In genomic region chr4:86831896-86832295, GRCm38 (mm10) we compare ENCODE assay signal across 28 mouse cellular contexts. TPM values are rescaled to one million over a fixed set of nuclear protein-coding genes. Genes with fewer than 3 reads are reported as not detected.
DNase-seq lines count a peak whose midpoint lies in the region; ATAC-seq and TF ChIP-seq lines count a peak whose summit lies in the region.
"Had no signal": no experiment of that assay in that cellular context is flagged by ENCODE, and none has a peak within 500 bp of the region (broad histone marks: within the 10 kb centered on the region; RNA-seq: fewer than 3 reads in every experiment).

No protein-coding gene starts in this region.

- WGBS in liver, adult 2 months = 57% methylated on average over 2 of the region's 2 CpGs
- 76% methylated on average over 2 of the region's 2 CpGs for WGBS in liver, embryonic 12.5 days (ENCODE audit: insufficient replicate concordance)
- WGBS in intestine, embryonic 15.5 days = 88% methylated on average over 2 of the region's 2 CpGs
- 82% methylated on average over 2 of the region's 2 CpGs for WGBS in intestine, postnatal 0 days

- peaks cover 3% of the 10 kb centered on the region; the same call in 1 of the 2 replicates for H3K4me1 ChIP-seq in liver, adult 2 months (ENCODE audit: control insufficient read depth, insufficient read depth, low read length)
- H3K4me1 ChIP-seq in liver, embryonic 12.5 days = no peaks in the 10 kb centered on the region
- no peaks in the 10 kb centered on the region for H3K4me1 ChIP-seq in intestine, embryonic 15.5 days (replicated peaks)
- H3K4me1 ChIP-seq in intestine, postnatal 0 days (replicated peaks; ENCODE audit: control insufficient read depth, insufficient read depth, low read length) = 0 out of 2 replicates have a peak, but pooled peaks cover 4% of the 10 kb centered on the region
- H3K4me1 ChIP-seq: embryonic facial prominence, embryonic 13.5 days; embryonic facial prominence, embryonic 15.5 days; forebrain, embryonic 10.5 days; forebrain, embryonic 12.5 days had no signal

- H3K4me2 ChIP-seq in liver, embryonic 12.5 days = no peak overlapping the region
- H3K4me2 ChIP-seq in intestine, embryonic 15.5 days (replicated peaks) = no peak overlapping the region
- no peak overlapping the region for H3K4me2 ChIP-seq in intestine, postnatal 0 days (replicated peaks; ENCODE audit: low read depth)
- H3K4me2 ChIP-seq: embryonic facial prominence, embryonic 13.5 days; embryonic facial prominence, embryonic 15.5 days; forebrain, embryonic 12.5 days had no signal

- no peak for TF ChIP-seq POLR2A in liver, adult 2 months (IDR thresholded peaks at IDR 0.05; ENCODE audit: extremely low read depth, insufficient read depth, low read length)

- peak; percentile 71 for DNase-seq in liver, adult 2 months (ENCODE audit: extremely low read depth, low read depth, low spot score)
- DNase-seq in yolk sac, embryonic 10.5 days (ENCODE audit: low spot score) = peak; percentile 53
- no peak for DNase-seq in lung, postnatal 14 days
- no peak for DNase-seq in thymus, postnatal 0 days (ENCODE audit: low spot score)
- DNase-seq: adrenal gland, adult 8-10 months; adrenal gland, postnatal 14 days; adrenal gland, postnatal 36 days; B cell, adult 2 months; cerebellum, adult 11-12 months; cerebellum, adult 2 months; cerebellum, adult 9-10 months; cerebellum, postnatal 10 days; cerebellum, postnatal 25 days; embryo, embryonic 11 days had no signal

- no peak overlapping the region for H3K9ac ChIP-seq in liver, adult 2 months (ENCODE audit: low read depth, low read length)
- H3K9ac ChIP-seq in liver, embryonic 12.5 days = no peak overlapping the region
- no peak overlapping the region for H3K9ac ChIP-seq in intestine, embryonic 15.5 days
- no peak overlapping the region for H3K9ac ChIP-seq in intestine, postnatal 0 days (ENCODE audit: low read depth, low read length)
- H3K9ac ChIP-seq: embryonic facial prominence, embryonic 13.5 days; embryonic facial prominence, embryonic 15.5 days; forebrain, embryonic 12.5 days had no signal

- H3K79me2 ChIP-seq in liver, adult 2 months (ENCODE audit: control insufficient read depth, insufficient read depth, low read length) = no peaks in the 10 kb centered on the region; the same call in 1 of the 2 replicates

- no peak for TF ChIP-seq CTCF in liver, adult 2 months (IDR thresholded peaks at IDR 0.05; ENCODE audit: low read depth, low read length)
- TF ChIP-seq CTCF in intestine, postnatal 0 days (IDR thresholded peaks at IDR 0.05; ENCODE audit: low read depth) = no peak

- H3K27me3 ChIP-seq in liver, adult 2 months (ENCODE audit: control insufficient read depth, insufficient read depth, low read length) = no peaks in the 10 kb centered on the region
- H3K27me3 ChIP-seq in liver, embryonic 12.5 days (replicated peaks) = no peaks in the 10 kb centered on the region
- H3K27me3 ChIP-seq in intestine, embryonic 15.5 days (replicated peaks) = no peaks in the 10 kb centered on the region
- H3K27me3 ChIP-seq in intestine, postnatal 0 days (replicated peaks; ENCODE audit: control insufficient read depth, insufficient read depth, low read length) = no peaks in the 10 kb centered on the region
- H3K27me3 ChIP-seq: CH12.LX; embryonic facial prominence, embryonic 13.5 days; embryonic facial prominence, embryonic 15.5 days; forebrain, embryonic 12.5 days; Patski had no signal

- no peaks in the 10 kb centered on the region for H3K9me3 ChIP-seq in liver, embryonic 12.5 days (replicated peaks)
- no peaks in the 10 kb centered on the region for H3K9me3 ChIP-seq in intestine, embryonic 15.5 days
- H3K9me3 ChIP-seq in intestine, postnatal 0 days (ENCODE audit: control insufficient read depth) = no peaks in the 10 kb centered on the region
- H3K9me3 ChIP-seq: embryonic facial prominence, embryonic 13.5 days; embryonic facial prominence, embryonic 15.5 days; forebrain, embryonic 10.5 days; forebrain, embryonic 12.5 days; G1E had no signal

- ATAC-seq in liver, embryonic 12.5 days = no peak
- ATAC-seq in intestine, embryonic 15.5 days = peak; percentile 58; the same call in 1 of the 2 replicates
- peak; percentile 63; the same call in 1 of the 2 replicates for ATAC-seq in intestine, postnatal 0 days
- ATAC-seq: activated CD4-positive, CD25-positive, alpha-beta regulatory T cell, adult 4 months; CD4-positive, CD25-positive, alpha-beta regulatory T cell, adult 4 months; forebrain, embryonic 14.5 days; Patski had no signal

- H3K27ac ChIP-seq in liver, adult 2 months (replicated peaks; ENCODE audit: insufficient read depth, low read depth, low read length) = no peak overlapping the region; the same call in 1 of the 2 replicates
- no peak overlapping the region for H3K27ac ChIP-seq in liver, embryonic 12.5 days
- H3K27ac ChIP-seq in intestine, embryonic 15.5 days = no peak overlapping the region
- H3K27ac ChIP-seq in intestine, postnatal 0 days (ENCODE audit: low read depth, low read length) = no peak overlapping the region; the same call in 1 of the 2 replicates
- H3K27ac ChIP-seq: embryonic facial prominence, embryonic 13.5 days; embryonic facial prominence, embryonic 15.5 days; forebrain, embryonic 10.5 days; forebrain, embryonic 12.5 days had no signal

- H3K4me3 ChIP-seq in liver, adult 2 months (ENCODE audit: insufficient read depth, low read depth, low read length) = no peak overlapping the region
- no peak overlapping the region for H3K4me3 ChIP-seq in liver, embryonic 12.5 days
- H3K4me3 ChIP-seq in intestine, embryonic 15.5 days (replicated peaks) = no peak overlapping the region
- H3K4me3 ChIP-seq in intestine, postnatal 0 days (ENCODE audit: low read depth, low read length) = no peak overlapping the region
- H3K4me3 ChIP-seq: embryonic facial prominence, embryonic 13.5 days; embryonic facial prominence, embryonic 15.5 days; erythroblast, embryonic 14.5 days; forebrain, embryonic 10.5 days; forebrain, embryonic 12.5 days had no signal

- peaks cover 46% of the 10 kb centered on the region for H3K36me3 ChIP-seq in liver, adult 2 months (ENCODE audit: control insufficient read depth, insufficient read depth, low read length)
- peaks cover 63% of the 10 kb centered on the region for H3K36me3 ChIP-seq in liver, embryonic 12.5 days
- 0 out of 2 replicates have a peak, but pooled peaks cover 5% of the 10 kb centered on the region for H3K36me3 ChIP-seq in intestine, embryonic 15.5 days
- H3K36me3 ChIP-seq in intestine, postnatal 0 days (ENCODE audit: control insufficient read depth, insufficient read depth) = peaks cover 48% of the 10 kb centered on the region

RNA-seq across cellular contexts. Expression of gene Rps6, which starts 25.3 kb away (rescaled TPM):
- total RNA-seq in liver, adult 2 months (2014; rRNA removed) = 380 and 503 TPM in 2 replicates
- 280 and 301 TPM in 2 replicates for polyA plus RNA-seq in liver, adult 2 months (2012; rRNA removed)
- 704 and 734 TPM in 2 replicates for polyA plus RNA-seq in liver, embryonic 12.5 days (2016; fragmentation: Nextera tagmentation; extraction: Ambion mirVana)
- polyA plus RNA-seq in intestine, embryonic 15.5 days (2015; fragmentation: Nextera tagmentation; extraction: Ambion mirVana) = 690 and 791 TPM in 2 replicates
- 350 and 389 TPM in 2 replicates for polyA plus RNA-seq in intestine, postnatal 0 days (2015; fragmentation: Nextera tagmentation; extraction: Ambion mirVana)
- polyA plus RNA-seq in thymus, postnatal 0 days (2015; fragmentation: Nextera tagmentation; extraction: Ambion mirVana) = 922 and 983 TPM in 2 replicates

RNA-seq across cellular contexts. Expression of gene Acer2, which starts 42.3 kb away (rescaled TPM):
- 11.5 and 13.2 TPM in 2 replicates for total RNA-seq in liver, adult 2 months (2014; rRNA removed)
- polyA plus RNA-seq in liver, adult 2 months (2012; rRNA removed) = 5.6 and 6.5 TPM in 2 replicates
- polyA plus RNA-seq in liver, embryonic 12.5 days (2016; fragmentation: Nextera tagmentation; extraction: Ambion mirVana) = 8.1 and 8.4 TPM in 2 replicates
- 23.1 and 26.5 TPM in 2 replicates for polyA plus RNA-seq in intestine, embryonic 15.5 days (2015; fragmentation: Nextera tagmentation; extraction: Ambion mirVana)
- polyA plus RNA-seq in intestine, postnatal 0 days (2015; fragmentation: Nextera tagmentation; extraction: Ambion mirVana) = 9.3 and 9.7 TPM in 2 replicates
- polyA plus RNA-seq in thymus, postnatal 0 days (2015; fragmentation: Nextera tagmentation; extraction: Ambion mirVana) = 3.9 and 4.3 TPM in 2 replicates
- polyA plus RNA-seq: G1E, Patski had no signal

Comparison
In these comparisons a context has a peak if more than half of its experiments do, and no peak if none do; other contexts are left out.
1. DNase-seq: peak in liver, adult 2 months (single experiment) and yolk sac, embryonic 10.5 days (single experiment); none in lung, postnatal 14 days (single experiment) and thymus, postnatal 0 days (single experiment).